Mouse (Mus musculus) C2C12 (cell line): ENCODE results near the gene Arhgap31.

Source experiments
- CTCF ChIP-seq: IDR thresholded peaks from one replicate; pipeline ENCODE4 v1.5.1; 2011; ENCODE audit not compliant: control insufficient read depth, insufficient read depth, insufficient read length
- FOSL1 ChIP-seq: IDR thresholded peaks from one replicate; pipeline ENCODE4 v1.8.0; 2011; ENCODE audit warnings: mild to moderate bottlenecking, low read length; ENCODE audit not compliant: poor library complexity, insufficient read depth, severe bottlenecking
- MYOD1 ChIP-seq: IDR thresholded peaks from one replicate; pipeline ENCODE4 v1.6.1; 2011; ENCODE audit warnings: low read depth; ENCODE audit not compliant: control insufficient read depth, insufficient read length

GRCm38 (mm10) chr16:38587572-38587971 is 125.5 kb downstream of the Arhgap31 start:
- TF ChIP-seq FOSL1 (no peak), CTCF (no peak), MYOD1 (no peak)
